Mouse (Mus musculus) 3T3-L1 (cell line): ENCODE measurements around the gene Olfr750.

Experiments
- DNase-seq: peaks from one replicate; pipeline ENCODE4 v3.0.0-alpha.2; 2015; ENCODE audit warnings: low read depth, low spot score

Olfr750 gene

DNA sequence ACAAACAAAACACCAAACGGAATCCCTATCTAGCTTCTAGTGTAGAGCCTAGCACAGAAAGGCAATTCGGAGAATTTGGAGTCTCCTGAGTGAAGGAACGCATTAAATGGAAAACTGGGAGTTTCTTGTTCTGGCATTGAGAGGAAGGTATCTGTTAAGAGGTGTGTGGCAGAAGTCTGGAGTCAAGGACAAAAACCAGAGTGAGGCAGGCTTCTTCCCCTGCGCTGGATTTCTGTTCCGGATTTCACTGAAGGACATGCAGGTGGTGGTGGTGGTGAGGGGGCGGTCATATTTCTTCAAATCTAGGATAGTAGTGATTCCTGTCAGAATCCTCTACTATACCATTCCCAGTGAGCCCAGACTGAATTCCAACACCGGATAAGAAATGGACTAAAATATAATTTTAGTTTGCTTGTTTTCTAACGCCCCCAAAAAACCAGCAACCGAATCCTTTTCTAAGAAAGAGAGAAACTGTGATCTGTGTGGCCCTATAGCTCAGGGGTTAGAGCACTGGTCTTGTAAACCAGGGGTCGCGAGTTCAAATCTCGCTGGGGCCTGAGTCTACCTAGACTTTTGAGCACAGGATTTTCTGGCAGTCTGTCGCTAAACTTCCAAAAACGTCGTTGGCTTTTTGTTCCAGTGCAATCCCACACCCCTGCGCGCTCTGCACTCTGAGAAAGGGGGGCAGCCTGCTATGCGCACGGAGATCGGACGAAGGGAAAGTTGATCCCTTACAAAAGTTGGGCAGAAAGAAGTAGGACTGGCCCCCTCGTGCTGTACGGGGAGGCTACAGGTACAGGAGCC is 14.1 kb upstream of the Olfr750 start:
- DNase-seq = peak; percentile 93

GRCm38 (mm10) chr14:51087762-51088161 is 13.5 kb upstream of the Olfr750 start:
- DNase-seq = peak; percentile 52

GRCm38 (mm10) chr14:51085911-51086310 is 11.7 kb upstream of the Olfr750 start:
- no peak for DNase-seq

GRCm38 (mm10) chr14:51085086-51085485 is 10.9 kb upstream of the Olfr750 start:
- no peak for DNase-seq

DNA sequence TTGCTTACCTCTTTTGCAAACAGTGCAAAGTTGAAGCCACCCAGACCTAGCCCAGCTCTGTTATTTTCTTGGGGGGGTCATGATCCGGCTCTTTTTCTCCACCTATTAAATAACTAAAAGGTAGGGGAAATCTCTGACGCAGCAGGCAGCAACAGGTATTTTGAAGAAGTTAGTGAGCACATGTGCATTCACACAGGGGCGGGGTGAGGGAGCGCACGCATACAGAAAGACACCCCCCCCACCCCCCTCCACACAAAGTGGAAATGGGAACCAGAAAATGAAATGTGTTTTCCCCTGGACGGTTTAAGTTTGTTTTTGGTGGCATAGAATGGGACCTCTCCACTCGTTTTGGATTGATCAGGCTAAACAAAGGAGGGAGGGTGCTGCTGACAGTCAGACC is 9.6 kb upstream of the Olfr750 start:
- DNase-seq = peak; percentile 16

- DNase-seq = peak; percentile 90
Observed at GRCm38 (mm10) chr14:51082599-51083581, 8.7 kb upstream of the Olfr750 start.

GRCm38 (mm10) chr14:51081035-51081434 is 6.8 kb upstream of the Olfr750 start:
- DNase-seq = no peak

DNA sequence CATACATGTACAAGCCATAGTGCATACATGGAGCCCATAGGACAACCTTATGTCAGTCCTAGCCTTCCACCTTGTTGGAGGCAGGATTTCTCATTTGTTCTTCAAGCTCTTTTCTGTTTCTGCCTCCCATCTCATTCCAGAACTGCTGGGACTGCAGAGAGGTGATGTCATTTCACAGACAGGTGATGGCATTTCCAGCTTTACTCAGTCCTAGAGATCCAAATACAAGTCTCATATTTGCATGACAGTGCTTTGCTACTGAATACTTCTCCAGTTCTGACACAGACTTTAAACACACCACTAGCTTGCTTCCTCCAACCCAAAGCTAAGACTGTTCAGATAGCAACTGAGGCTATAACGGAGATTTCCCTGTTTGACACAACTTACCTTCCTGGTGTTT is 4.9 kb upstream of the Olfr750 start:
- DNase-seq = no peak

DNA sequence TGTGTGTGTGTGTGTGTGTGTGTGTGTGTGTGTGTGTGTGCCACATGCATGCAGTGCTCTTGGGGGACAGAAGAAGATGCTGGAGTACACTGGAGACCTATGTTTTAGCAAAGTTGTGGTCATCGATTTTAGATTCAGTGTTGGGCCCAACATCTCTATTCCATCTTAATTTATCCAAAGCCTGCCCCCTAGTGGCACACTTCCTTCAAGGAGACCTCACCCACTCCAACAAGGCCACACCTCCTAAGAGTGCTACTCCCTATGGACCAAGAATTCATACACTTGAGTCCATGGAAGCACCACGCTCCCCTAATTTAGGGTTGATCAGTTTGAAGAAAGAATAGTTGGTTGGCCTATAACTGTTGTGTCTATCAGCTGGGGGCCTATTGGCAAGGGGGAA is 4.6 kb downstream of the Olfr750 start:
- DNase-seq = peak; percentile 72

GRCm38 (mm10) chr14:51068956-51069355 is 5.3 kb downstream of the Olfr750 start:
- no peak for DNase-seq

DNA sequence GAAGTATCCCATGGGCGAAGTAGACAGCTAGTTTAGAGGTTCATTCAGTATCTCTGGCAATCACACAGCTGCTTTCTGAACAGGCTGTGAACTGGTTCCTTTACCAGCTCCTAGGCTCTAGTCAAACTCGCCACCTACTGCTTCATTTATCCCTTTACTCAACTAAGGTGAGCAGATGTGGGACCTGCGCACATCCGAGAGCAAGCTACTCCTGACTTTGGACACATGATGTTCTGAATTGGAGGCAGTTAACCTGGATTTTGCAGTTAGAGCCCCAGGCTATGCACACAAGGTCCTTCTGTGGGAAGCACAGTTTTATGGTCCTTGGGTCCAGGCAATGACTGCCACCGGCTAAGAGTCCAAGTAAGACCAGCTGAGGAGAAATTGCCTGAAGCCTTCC is 13.5 kb downstream of the Olfr750 start:
- DNase-seq = no peak

- no peak for DNase-seq
Observed at GRCm38 (mm10) chr14:51057401-51057831, 16.8 kb downstream of the Olfr750 start, which contains the start of gene Rnase12. Gene Rnase12, minus strand, starts transcription at chr14:51057661.

- no peak for DNase-seq
Observed at GRCm38 (mm10) chr14:51054243-51055237, 19.7 kb downstream of the Olfr750 start.

- DNase-seq = no peak
Observed at GRCm38 (mm10) chr14:51053176-51053575, 21.1 kb downstream of the Olfr750 start.

DNA sequence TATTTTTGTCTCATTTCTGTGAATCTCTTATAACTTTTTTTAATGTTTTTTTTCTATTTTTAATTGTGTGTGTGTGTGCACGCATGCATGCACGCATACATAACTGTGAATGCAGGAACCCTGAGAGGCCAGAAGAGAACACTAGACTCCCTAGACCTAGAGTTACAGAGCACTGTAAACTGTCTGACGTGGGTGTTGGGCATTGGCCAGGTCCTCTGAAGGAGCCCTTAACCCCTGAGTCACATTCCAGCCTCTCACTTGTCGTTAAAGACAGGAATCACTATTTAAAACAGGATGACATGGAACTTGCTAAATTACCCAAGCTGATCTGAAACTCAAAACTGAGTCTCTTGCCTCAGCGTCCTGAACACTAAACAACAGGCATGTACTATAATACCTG is 22.3 kb downstream of the Olfr750 start:
- peak; percentile 35 for DNase-seq

DNA sequence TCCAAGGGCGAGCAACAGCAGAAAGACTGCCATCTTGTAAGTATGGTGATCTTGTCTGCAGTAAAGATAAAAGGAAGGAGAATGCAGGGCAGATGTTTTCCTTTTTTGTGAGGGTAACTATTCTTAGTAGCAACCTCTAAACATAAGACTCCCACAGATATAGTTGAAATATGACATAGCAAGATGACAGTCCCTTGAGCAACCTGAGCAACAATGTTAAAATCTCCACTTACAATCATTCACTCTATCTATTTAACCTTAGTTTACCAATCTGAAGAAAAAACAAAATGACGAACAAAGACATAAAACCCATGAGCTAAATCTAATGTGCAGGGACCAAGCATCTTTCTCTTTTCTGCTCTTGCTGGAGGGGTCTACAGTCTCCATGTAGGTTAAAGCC is 24.2 kb downstream of the Olfr750 start, which contains the start of gene Rnase11:
TSS of gene Rnase11 (minus strand) at position 101 of the 400 bp plus-strand sequence.
- no peak for DNase-seq

GRCm38 (mm10) chr14:51047846-51048245 is 26.4 kb downstream of the Olfr750 start:
- DNase-seq = no peak

- DNase-seq = no peak
Observed at GRCm38 (mm10) chr14:51041769-51042168, 32.5 kb downstream of the Olfr750 start, which contains the start of gene Rnase9. Gene Rnase9, minus strand, starts transcription at chr14:51041869.

DNA sequence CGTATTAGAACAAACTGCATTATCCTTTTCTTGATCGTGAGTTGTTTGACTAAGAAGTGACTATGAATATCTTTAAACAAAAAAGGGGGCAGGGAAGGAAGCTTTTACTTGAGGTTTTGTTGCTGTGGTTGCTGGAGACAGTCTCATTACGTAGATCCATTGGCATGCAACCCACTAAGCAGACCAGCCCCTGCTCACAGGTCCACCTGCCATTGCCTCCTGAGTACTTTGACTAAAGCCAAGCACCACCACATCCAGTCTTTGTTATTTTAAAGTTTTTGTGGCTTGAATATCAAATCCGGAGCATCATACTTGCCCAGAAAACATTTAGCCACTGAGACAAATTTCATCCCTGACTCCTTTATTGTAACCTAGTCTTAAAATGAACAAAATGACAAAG is 38.0 kb downstream of the Olfr750 start:
- no peak for DNase-seq

DNA sequence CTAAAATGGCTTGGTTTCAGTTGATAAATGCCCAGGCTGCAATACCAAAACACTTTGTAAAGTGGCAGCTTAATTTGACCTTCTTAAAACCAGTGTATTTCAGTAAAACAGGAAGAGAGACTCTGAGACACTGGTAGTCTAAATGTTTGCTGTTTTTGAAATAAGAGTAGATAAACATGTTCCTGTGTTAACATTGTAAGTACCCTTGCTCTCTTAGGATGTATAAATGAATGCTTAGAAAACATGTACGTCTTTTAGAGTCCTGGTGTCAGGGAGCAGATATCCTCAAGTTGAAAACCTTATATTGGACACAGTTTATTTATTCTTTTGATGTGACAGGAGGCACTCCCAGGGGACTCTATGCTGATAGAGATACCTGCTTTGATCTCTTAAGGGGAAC is 39.0 kb downstream of the Olfr750 start:
- DNase-seq = no peak
